Mouse (Mus musculus): ENCODE results near the gene Pex14. TPM values are rescaled to one million over a fixed set of nuclear protein-coding genes. Genes with fewer than 3 reads are reported as not detected.

The Pex14 gene
- polyA plus RNA-seq, 1 experiment = 49.4 TPM

DNA sequence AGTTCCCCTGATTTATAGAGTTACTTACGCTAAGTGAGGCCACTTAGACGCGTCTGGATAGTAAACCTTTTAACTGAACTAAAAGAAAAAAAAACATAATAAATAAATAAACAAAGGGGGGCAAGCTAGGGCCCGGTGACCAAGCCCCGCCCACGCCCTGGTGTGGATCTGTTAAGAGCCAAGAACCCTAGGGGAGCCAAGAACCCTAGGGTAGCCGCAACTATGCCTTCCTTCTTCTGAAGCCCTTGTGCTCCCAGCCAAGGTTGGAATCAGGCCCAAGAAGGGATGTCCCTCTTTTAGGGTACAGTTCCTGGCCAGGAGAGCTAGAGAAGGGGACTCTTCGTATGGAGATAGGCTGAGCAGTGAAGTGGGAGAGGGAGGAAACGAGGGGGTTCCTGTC lies 176.3 kb downstream of the Pex14 start:
- no peaks in the 10 kb centered on the region for H3K27me3 ChIP-seq (ENCODE audit: control insufficient read depth, insufficient read depth, low read length)
- peak overlapping the region; percentile 8; the same call in 1 of the 2 replicates for H3K27ac ChIP-seq (ENCODE audit: insufficient read depth, low read depth, low read length)
- peaks cover 20% of the 10 kb centered on the region for H3K36me3 ChIP-seq (ENCODE audit: control insufficient read depth, insufficient read depth, low read length)
- H3K4me3 ChIP-seq (ENCODE audit: low read depth, low read length) = no peak overlapping the region
- no peak for TF ChIP-seq POLR2A (IDR thresholded peaks at IDR 0.05; ENCODE audit: low read depth, low read length)
- no peak for TF ChIP-seq CTCF (IDR thresholded peaks at IDR 0.05; ENCODE audit: extremely low read depth, insufficient read length, insufficient replicate concordance, low read depth, low read length)
- 69% methylated on average over 9 of the region's 9 CpGs for WGBS
- H3K4me1 ChIP-seq (ENCODE audit: control insufficient read depth, insufficient read depth, insufficient read length, low read length) = peaks cover 4% of the 10 kb centered on the region; the same call in 1 of the 2 replicates

DNA sequence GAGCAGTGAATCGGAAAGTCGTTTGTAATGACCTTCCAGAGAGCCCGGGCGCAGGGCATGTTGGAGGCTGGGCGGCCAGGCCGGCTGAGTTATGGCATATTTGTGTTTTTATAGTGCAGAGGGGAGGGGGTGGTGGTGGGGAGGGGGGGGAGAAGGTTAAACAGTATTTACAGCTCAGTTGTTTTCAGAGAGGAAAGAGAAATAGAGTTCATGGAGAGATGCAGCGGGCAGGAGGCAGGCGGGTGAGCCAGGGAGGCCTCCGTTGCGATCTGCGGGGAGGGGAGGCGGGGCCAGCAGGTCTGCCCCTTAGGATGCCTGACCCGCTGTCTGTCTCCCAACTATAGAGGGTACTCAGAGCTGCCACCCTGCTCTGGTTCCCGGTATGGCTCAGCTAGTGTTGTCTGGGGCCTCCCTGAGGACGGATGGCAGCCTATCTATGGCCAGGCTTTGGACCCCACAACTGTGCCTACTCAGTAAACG lies 177.4 kb downstream of the Pex14 start:
- Histone ChIP-seq H3K4me1 (ENCODE audit: control insufficient read depth, insufficient read depth, insufficient read length, low read length) (peaks cover 4% of the 10 kb centered on the region; the same call in 1 of the 2 replicates), H3K36me3 (ENCODE audit: control insufficient read depth, insufficient read depth, low read length) (peaks cover 20% of the 10 kb centered on the region), H3K27ac (ENCODE audit: insufficient read depth, low read depth, low read length) (no peak overlapping the region), H3K27me3 (ENCODE audit: control insufficient read depth, insufficient read depth, low read length) (no peaks in the 10 kb centered on the region), H3K4me3 (ENCODE audit: low read depth, low read length) (no peak overlapping the region)
- 73% methylated on average over 16 of the region's 16 CpGs for WGBS
- TF ChIP-seq CTCF (IDR thresholded peaks at IDR 0.05; ENCODE audit: extremely low read depth, insufficient read length, insufficient replicate concordance, low read depth, low read length) (no peak), POLR2A (IDR thresholded peaks at IDR 0.05; ENCODE audit: low read depth, low read length) (no peak)

DNA sequence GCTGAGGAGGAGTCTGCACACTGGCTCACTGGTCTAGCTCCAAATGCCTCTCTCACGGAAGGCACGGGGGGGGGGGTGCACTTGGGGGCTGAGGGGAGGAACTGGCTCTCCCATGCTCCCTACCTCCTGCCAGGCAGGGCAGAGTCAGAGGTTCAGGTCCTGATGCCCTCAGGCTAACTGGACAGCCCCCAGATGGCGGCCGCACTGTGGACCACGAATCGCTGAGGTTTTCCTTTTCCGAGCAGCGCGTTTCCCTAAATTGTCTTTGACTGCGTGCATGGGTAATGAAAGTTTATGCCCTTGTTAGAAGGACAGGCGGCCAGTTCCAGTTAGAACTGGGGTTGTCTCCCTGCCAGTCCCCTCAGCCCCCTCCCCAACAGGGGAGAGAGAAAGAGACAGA lies 179.1 kb downstream of the Pex14 start:
- no peaks in the 10 kb centered on the region for H3K27me3 ChIP-seq (ENCODE audit: control insufficient read depth, insufficient read depth, low read length)
- no peak overlapping the region for H3K27ac ChIP-seq (ENCODE audit: insufficient read depth, low read depth, low read length)
- no peak overlapping the region for H3K4me3 ChIP-seq (ENCODE audit: low read depth, low read length)
- WGBS = 82% methylated on average over 11 of the region's 11 CpGs
- peaks cover 20% of the 10 kb centered on the region for H3K36me3 ChIP-seq (ENCODE audit: control insufficient read depth, insufficient read depth, low read length)
- H3K4me1 ChIP-seq (ENCODE audit: control insufficient read depth, insufficient read depth, insufficient read length, low read length) = peaks cover 2% of the 10 kb centered on the region; the same call in 1 of the 2 replicates
- TF ChIP-seq CTCF (IDR thresholded peaks at IDR 0.05; ENCODE audit: extremely low read depth, insufficient read length, insufficient replicate concordance, low read depth, low read length) (no peak), POLR2A (IDR thresholded peaks at IDR 0.05; ENCODE audit: low read depth, low read length) (no peak)

DNA sequence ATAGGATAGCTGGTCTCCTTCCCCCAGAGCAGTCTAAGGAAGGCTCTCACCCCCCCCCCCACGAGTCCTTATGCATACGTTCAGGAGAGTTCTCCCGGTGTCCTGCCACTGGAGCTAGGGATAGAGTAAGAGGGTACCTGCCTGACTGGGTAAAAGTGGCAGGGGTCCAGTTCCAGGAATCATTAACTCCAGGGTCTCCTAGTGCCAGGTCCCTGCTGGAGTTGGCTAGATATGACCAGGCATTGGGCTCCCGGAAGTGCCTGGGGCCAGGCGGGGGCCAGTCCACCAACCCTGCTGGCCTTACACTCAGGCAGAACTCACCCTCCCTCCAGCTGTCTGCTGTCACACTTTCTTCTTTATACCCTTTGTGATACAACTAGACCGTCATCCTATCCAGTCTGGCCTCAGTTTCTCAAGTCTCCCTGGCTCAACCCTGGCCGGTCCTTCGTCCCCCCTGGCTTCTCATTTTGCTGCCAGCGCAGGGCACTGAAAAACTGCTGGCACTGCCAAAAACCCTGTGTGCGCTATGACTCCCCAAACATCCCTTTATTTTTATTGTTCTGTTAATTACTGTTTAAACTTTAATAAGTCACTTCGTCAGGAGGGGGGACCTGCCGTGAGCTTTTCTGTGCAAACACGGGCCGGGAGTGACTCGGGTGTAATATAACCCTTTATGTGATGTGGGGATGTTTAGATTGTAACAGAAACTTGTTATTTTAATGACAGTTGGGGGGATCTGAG lies 180.8 kb downstream of the Pex14 start:
- 34% methylated on average over 15 of the region's 15 CpGs for WGBS
- H3K4me1 ChIP-seq (ENCODE audit: control insufficient read depth, insufficient read depth, insufficient read length, low read length) = no peaks in the 10 kb centered on the region; the same call in 1 of the 2 replicates
- H3K36me3 ChIP-seq (ENCODE audit: control insufficient read depth, insufficient read depth, low read length) = peaks cover 19% of the 10 kb centered on the region
- H3K4me3 ChIP-seq (ENCODE audit: low read depth, low read length) = no peak overlapping the region
- H3K27ac ChIP-seq (ENCODE audit: insufficient read depth, low read depth, low read length) = no peak overlapping the region
- H3K27me3 ChIP-seq (ENCODE audit: control insufficient read depth, insufficient read depth, low read length) = no peaks in the 10 kb centered on the region
- no peak for TF ChIP-seq POLR2A (IDR thresholded peaks at IDR 0.05; ENCODE audit: low read depth, low read length)

DNA sequence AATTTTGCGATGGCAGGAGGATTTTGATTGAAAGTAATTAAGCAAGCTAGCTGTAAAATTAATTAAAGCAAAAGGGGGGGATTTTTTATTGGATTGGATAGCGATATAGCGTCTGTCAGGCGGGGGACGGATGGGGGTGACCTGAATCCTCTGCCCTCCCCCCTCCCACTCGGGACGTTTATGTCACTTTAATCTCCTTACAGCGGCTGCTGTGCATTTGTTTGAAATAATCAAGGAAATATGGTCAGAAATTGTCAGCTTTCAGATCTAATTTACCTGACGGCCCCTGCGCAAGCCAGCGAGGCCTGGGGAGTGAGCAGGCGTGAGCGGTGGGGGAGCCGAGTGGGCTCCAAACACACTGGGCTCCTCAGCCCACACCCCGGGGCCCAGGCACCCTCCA lies 183.8 kb downstream of the Pex14 start:
- Histone ChIP-seq H3K27ac (ENCODE audit: insufficient read depth, low read depth, low read length) (no peak overlapping the region), H3K36me3 (ENCODE audit: control insufficient read depth, insufficient read depth, low read length) (peaks cover 19% of the 10 kb centered on the region), H3K27me3 (ENCODE audit: control insufficient read depth, insufficient read depth, low read length) (no peaks in the 10 kb centered on the region), H3K4me1 (ENCODE audit: control insufficient read depth, insufficient read depth, insufficient read length, low read length) (0 out of 2 replicates have a peak, but pooled peaks cover 2% of the 10 kb centered on the region), H3K4me3 (ENCODE audit: low read depth, low read length) (no peak overlapping the region)
- TF ChIP-seq CTCF (IDR thresholded peaks at IDR 0.05; ENCODE audit: extremely low read depth, insufficient read length, insufficient replicate concordance, low read depth, low read length) = no peak
- 92% methylated on average over 15 of the region's 15 CpGs for WGBS

DNA sequence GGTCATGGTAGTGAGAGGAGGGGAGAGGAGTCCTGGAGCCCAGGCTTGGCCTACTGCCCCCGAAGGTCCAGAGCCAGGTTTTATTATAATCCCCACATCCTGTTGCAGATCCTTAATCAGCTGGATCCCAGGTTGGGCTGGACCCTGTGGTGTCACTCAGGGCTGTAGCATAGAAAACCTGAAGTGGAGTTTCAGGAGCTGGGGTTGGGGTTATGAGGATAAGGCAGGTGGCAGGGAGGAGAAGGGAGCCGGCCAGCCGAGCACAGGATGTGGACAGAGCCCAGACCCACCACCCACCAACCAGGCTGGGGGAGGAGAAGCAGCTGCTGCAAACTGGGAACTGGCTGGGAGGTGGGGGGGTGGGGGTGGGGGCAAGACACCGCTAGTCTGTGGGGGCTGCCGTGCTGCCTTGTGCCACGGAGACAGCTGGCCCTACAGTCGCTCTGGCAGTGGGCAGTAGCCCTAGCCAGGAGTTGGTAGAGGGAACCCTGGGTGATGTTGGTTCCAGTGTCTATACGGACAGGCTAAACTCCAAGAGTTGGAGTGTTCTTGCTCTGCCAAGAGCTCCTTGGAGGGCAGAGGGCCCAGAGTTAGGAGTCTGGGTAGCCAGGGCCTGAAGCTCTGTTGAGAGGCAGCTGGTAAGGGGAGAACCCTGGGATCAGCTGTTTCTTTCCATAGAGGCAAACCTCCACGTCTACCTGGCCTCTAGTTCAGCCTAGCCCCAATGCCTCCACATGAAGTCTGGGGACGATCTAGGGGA lies 184.6 kb downstream of the Pex14 start:
- H3K27me3 ChIP-seq (ENCODE audit: control insufficient read depth, insufficient read depth, low read length) = no peaks in the 10 kb centered on the region
- 65% methylated on average over 10 of the region's 10 CpGs for WGBS
- peaks cover 17% of the 10 kb centered on the region for H3K36me3 ChIP-seq (ENCODE audit: control insufficient read depth, insufficient read depth, low read length)
- H3K4me1 ChIP-seq (ENCODE audit: control insufficient read depth, insufficient read depth, insufficient read length, low read length) = 0 out of 2 replicates have a peak, but pooled peaks cover 2% of the 10 kb centered on the region
- H3K4me3 ChIP-seq (ENCODE audit: low read depth, low read length) = no peak overlapping the region
- no peak overlapping the region for H3K27ac ChIP-seq (ENCODE audit: insufficient read depth, low read depth, low read length)
- no peak for TF ChIP-seq POLR2A (IDR thresholded peaks at IDR 0.05; ENCODE audit: low read depth, low read length)
